Mouse (Mus musculus) megakaryocyte, embryonic 14.5 days (primary cell): ENCODE measurements around the gene Atg7. TPM values are rescaled to one million over a fixed set of nuclear protein-coding genes. Genes with fewer than 3 reads are reported as not detected.

Source experiments
- H3K27me3 ChIP-seq: replicated peaks from 2 replicates; pipeline ENCODE3; 2012; ENCODE audit warnings: inconsistent platforms
- H3K36me3 ChIP-seq: replicated peaks from 2 replicates; pipeline ENCODE3; 2012; ENCODE audit warnings: low read length, inconsistent platforms, mixed read lengths
- H3K4me1 ChIP-seq: 2 replicates; pipeline ENCODE4 v1.6.1; 2012; ENCODE audit warnings: inconsistent platforms
- H3K4me3 ChIP-seq: replicated peaks from 2 replicates; pipeline ENCODE3; 2012; ENCODE audit warnings: moderate library complexity, mild to moderate bottlenecking, inconsistent platforms
- H3K9me3 ChIP-seq: 2 replicates; pipeline ENCODE4 v1.6.1; 2012; ENCODE audit warnings: inconsistent platforms
- FLI1 ChIP-seq: IDR thresholded peaks from 2 replicates; pipeline ENCODE4 v1.6.1; 2012; ENCODE audit warnings: low read length, inconsistent platforms, mixed read lengths
- GATA1 ChIP-seq: IDR thresholded peaks from 3 replicates; pipeline ENCODE4 v1.6.1; 2012; ENCODE audit warnings: mixed read lengths, low read length, inconsistent platforms, borderline replicate concordance
- polyA plus RNA-seq: library from polyadenylated mRNA; stranded (reverse); fragments of >175 nt; gene quantifications from 2 replicates; pipeline ENCODE4 v1.2.3, GENCODE M21; 2012; ENCODE audit warnings: low replicate concordance; ENCODE audit not compliant: insufficient read depth

The Atg7 gene
- polyA plus RNA-seq, 1 experiment: 92.9 TPM

- no peaks in the 10 kb centered on the region for H3K9me3 ChIP-seq
- H3K4me3 ChIP-seq: no peak overlapping the region
- TF ChIP-seq FLI1: no peak
- H3K36me3 ChIP-seq: peaks cover 64% of the 10 kb centered on the region
- no peaks in the 10 kb centered on the region for H3K27me3 ChIP-seq
- H3K4me1 ChIP-seq: peaks cover 46% of the 10 kb centered on the region
These were observed 83.8 kb downstream of the Atg7 start for GRCm38 (mm10) chr6:114726681-114727080.

- H3K4me1 ChIP-seq: peaks cover 34% of the 10 kb centered on the region
- H3K36me3 ChIP-seq: peaks cover 77% of the 10 kb centered on the region
- H3K27me3 ChIP-seq: no peaks in the 10 kb centered on the region
- no peak for TF ChIP-seq GATA1
- no peak for TF ChIP-seq FLI1
- H3K9me3 ChIP-seq: no peaks in the 10 kb centered on the region
- H3K4me3 ChIP-seq: peak overlapping the region; percentile 12
These were observed 90.3 kb downstream of the Atg7 start for GRCm38 (mm10) chr6:114733156-114733555.

GRCm38 (mm10) chr6:114733681-114734080 lies 90.8 kb downstream of the Atg7 start:
- peaks cover 78% of the 10 kb centered on the region for H3K36me3 ChIP-seq
- no peaks in the 10 kb centered on the region for H3K9me3 ChIP-seq
- H3K4me3 ChIP-seq: no peak overlapping the region
- peaks cover 34% of the 10 kb centered on the region for H3K4me1 ChIP-seq
- TF ChIP-seq GATA1: no peak
- no peaks in the 10 kb centered on the region for H3K27me3 ChIP-seq

- no peaks in the 10 kb centered on the region for H3K9me3 ChIP-seq
- no peaks in the 10 kb centered on the region for H3K27me3 ChIP-seq
- peaks cover 28% of the 10 kb centered on the region for H3K4me1 ChIP-seq
- TF ChIP-seq GATA1 (no peak), FLI1 (no peak)
- no peak overlapping the region for H3K4me3 ChIP-seq
- peaks cover 78% of the 10 kb centered on the region for H3K36me3 ChIP-seq
These were observed 92.2 kb downstream of the Atg7 start for GRCm38 (mm10) chr6:114735054-114735453.

GRCm38 (mm10) chr6:114736355-114736754 lies 93.5 kb downstream of the Atg7 start:
- no peaks in the 10 kb centered on the region for H3K9me3 ChIP-seq
- no peak overlapping the region for H3K4me3 ChIP-seq
- H3K4me1 ChIP-seq: peaks cover 28% of the 10 kb centered on the region
- peaks cover 70% of the 10 kb centered on the region for H3K36me3 ChIP-seq
- H3K27me3 ChIP-seq: no peaks in the 10 kb centered on the region
- TF ChIP-seq FLI1: no peak
- no peak for TF ChIP-seq GATA1

- Histone ChIP-seq H3K9me3 (no peaks in the 10 kb centered on the region), H3K36me3 (peaks cover 63% of the 10 kb centered on the region), H3K4me3 (no peak overlapping the region), H3K4me1 (peaks cover 23% of the 10 kb centered on the region), H3K27me3 (no peaks in the 10 kb centered on the region)
- TF ChIP-seq FLI1: no peak
- no peak for TF ChIP-seq GATA1
These were observed 94.3 kb downstream of the Atg7 start for GRCm38 (mm10) chr6:114737181-114737580.

- Histone ChIP-seq H3K4me3 (no peak overlapping the region), H3K9me3 (no peaks in the 10 kb centered on the region), H3K27me3 (no peaks in the 10 kb centered on the region), H3K4me1 (peaks cover 15% of the 10 kb centered on the region), H3K36me3 (peaks cover 58% of the 10 kb centered on the region)
- no peak for TF ChIP-seq FLI1
- TF ChIP-seq GATA1: no peak
These were observed 95.2 kb downstream of the Atg7 start for GRCm38 (mm10) chr6:114737931-114738759.

- Histone ChIP-seq H3K4me3 (no peak overlapping the region), H3K4me1 (peaks cover 9% of the 10 kb centered on the region), H3K36me3 (peaks cover 55% of the 10 kb centered on the region), H3K27me3 (no peaks in the 10 kb centered on the region), H3K9me3 (no peaks in the 10 kb centered on the region)
- TF ChIP-seq FLI1 (no peak), GATA1 (no peak)
These were observed 95.8 kb downstream of the Atg7 start for GRCm38 (mm10) chr6:114738760-114739112.

- Histone ChIP-seq H3K4me3 (no peak overlapping the region), H3K9me3 (no peaks in the 10 kb centered on the region), H3K27me3 (no peaks in the 10 kb centered on the region), H3K4me1 (peaks cover 17% of the 10 kb centered on the region), H3K36me3 (peaks cover 33% of the 10 kb centered on the region)
- no peak for TF ChIP-seq FLI1
- TF ChIP-seq GATA1: no peak
These were observed 99.5 kb downstream of the Atg7 start for GRCm38 (mm10) chr6:114742209-114743003.

- TF ChIP-seq FLI1: no peak
- no peak for TF ChIP-seq GATA1
- Histone ChIP-seq H3K4me3 (no peak overlapping the region), H3K27me3 (peaks cover 2% of the 10 kb centered on the region)
These were observed 100.2 kb downstream of the Atg7 start for GRCm38 (mm10) chr6:114743126-114743525.

More at GRCm38 (mm10) chr6:114743126-114743525, 100.2 kb downstream of the Atg7 start:
- peaks cover 6% of the 10 kb centered on the region for H3K9me3 ChIP-seq
- H3K4me1 ChIP-seq: peaks cover 23% of the 10 kb centered on the region
- H3K36me3 ChIP-seq: peaks cover 36% of the 10 kb centered on the region
